Mouse (Mus musculus) left cerebral cortex, adult 8-10 months (tissue): ENCODE results near the gene Hnrnph3. TPM values are rescaled to one million over a fixed set of nuclear protein-coding genes. Genes with fewer than 3 reads are reported as not detected.

Experiments used
- DNase-seq, 2 experiments: peaks; one replicate each; pipeline ENCODE4 v3.0.0; 2022; ENCODE audit warnings: low spot score in 2 of 2
- total RNA-seq, 4 experiments: library from RNA; stranded (reverse); gene quantifications; 2 replicates each; pipeline ENCODE4 v1.2.4; 2022

Gene Hnrnph3
- total RNA-seq, 4 experiments from 2014 or later: 45.0 to 55.4 (median 47.2) TPM

- DNase-seq: no peak
These were observed 36.7 kb downstream of the Hnrnph3 start for GRCm38 (mm10) chr10:62987341-62987740.

DNA sequence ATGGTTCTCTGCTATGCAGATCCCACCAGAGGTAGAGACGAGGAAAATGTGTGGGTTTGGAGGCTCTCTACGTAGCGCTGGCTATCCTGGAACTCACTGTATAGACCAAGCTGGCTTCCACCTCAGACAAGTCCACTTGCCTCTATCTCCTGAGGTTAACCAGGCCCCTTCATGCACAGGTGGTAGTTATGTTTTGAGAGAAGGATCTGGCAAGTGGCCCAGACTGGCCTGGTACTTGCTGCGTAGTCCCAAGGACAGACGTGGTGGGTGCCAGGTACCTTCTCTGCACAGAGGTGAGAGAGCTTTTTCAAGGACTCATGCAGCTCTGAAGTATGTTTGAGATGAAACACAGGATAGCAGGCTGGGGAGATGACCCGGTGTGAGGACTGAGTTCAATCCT is 39.5 kb downstream of the Hnrnph3 start:
- no peak for DNase-seq

DNA sequence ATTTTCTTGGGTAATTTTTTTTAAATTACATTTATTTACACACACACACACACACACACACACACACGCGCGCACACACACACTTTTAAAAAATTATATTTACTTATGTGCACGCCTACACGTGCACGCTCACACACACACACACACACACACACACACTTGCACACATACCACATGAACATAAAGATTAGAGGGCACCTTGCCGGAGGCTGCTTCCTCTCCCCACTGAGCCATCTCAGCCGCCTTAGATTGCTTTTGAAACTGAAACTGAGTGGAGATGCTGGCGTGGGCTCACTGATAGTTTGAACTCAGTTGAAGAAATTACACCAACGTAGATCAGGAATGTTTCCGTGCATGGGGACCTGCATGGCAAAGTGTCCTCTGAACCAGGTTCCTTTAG is 39.9 kb downstream of the Hnrnph3 start:
- DNase-seq: no peak

DNA sequence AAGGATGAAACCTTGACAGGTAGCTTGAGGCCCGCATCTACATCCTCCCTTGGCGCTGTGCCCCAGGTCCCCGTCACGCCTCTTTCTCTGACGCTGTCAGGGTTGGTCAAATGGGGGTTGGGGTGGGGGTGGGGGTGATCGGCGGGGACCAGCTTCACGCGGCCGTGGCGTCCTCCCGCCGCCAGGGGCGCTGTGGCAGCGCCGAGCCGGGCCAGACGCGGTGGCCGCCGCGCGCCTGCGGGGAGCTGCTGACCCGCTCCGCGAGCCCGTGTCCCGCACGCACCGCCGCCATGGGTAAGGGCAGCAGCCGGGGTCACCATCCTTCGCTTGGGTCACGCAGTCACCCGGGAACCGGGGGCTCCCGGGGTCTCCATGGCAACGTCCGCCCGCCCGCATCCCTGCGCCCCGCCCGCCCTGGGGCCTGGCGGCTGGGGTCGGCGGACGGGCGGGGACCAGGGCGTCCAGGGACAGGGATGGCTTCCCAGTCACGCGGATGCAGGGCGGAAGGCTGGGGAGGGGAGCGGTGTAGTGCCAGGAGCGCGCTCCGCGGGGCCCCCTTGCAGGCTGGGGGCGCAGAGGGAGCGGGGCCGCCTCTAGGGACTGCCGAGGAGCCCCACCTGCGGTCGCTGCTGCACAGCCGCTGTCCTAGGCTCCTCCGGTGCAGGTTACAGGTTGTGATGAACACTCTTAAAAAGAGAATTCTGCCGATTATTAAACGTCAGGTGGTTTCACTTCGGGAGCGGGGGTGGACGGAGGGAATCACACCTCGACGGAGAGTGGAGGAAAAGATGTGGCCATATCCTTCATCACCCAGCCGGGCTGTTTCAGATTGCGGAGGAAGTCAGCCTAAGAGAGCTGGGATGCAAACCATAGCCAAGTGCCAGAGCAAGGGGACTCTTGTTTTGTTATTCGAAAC is 43.7 kb downstream of the Hnrnph3 start, which contains the start of gene Rufy2:
Gene Rufy2, plus strand, starts transcription at position 185 of the 916 bp plus-strand sequence.
- peak; percentile 82 to 86 for DNase-seq

- no peak for DNase-seq
These were observed 44.4 kb downstream of the Hnrnph3 start for GRCm38 (mm10) chr10:62979667-62980038.

GRCm38 (mm10) chr10:62971821-62972220 is 52.2 kb downstream of the Hnrnph3 start:
- DNase-seq: no peak

DNA sequence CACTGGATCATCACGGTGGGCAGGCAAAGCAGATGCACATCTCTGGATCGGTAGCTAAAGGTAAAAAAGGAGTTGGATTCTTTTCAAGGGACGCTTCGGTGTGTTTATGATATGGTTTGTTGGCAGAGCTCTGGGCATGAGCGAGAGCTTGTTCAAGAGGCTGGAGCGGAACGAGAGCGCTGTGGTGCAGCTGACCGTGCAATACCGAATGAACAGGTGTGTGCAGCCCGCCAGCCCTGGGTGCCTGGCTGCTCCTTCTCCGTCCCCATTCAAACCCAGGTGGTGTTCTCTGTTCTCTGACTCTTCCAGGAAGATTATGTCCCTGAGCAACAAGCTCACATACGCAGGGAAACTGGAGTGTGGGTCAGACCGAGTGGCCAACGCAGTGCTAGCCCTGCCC is 57.7 kb downstream of the Hnrnph3 start:
- no peak for DNase-seq

- no peak for DNase-seq
These were observed 58.2 kb downstream of the Hnrnph3 start for GRCm38 (mm10) chr10:62965796-62966195.

Other genes starting within 250 kb of the Hnrnph3 start
- 10 to 100 TPM; 43.2 to 52.6 (median 45.4) TPM for gene Ccar1, start 231.9 kb downstream of the Hnrnph3 start, total RNA-seq
- gene Tet1, start 115.2 kb downstream of the Hnrnph3 start, total RNA-seq: 10 to 100 TPM; 13.0 to 18.6 (median 15.2) TPM
- 10 to 100 TPM; 37.2 to 44.4 (median 39.9) TPM for gene Slc25a16, start 103.6 kb downstream of the Hnrnph3 start, total RNA-seq
- 1 to 10 TPM; 1.1 to 2.3 (median 2.0) TPM for gene Dna2, start 77.2 kb downstream of the Hnrnph3 start, total RNA-seq
- gene Rufy2, start 44.0 kb downstream of the Hnrnph3 start, total RNA-seq: 100 to 1,000 TPM in 1 of 4 experiments, 10 to 100 TPM in 3; 87.2 to 102 (median 93.0) TPM
- gene Pbld2, start 98 bp upstream of the Hnrnph3 start, total RNA-seq: 1 to 10 TPM; 1.7 to 3.4 (median 2.6) TPM
- gene Pbld1, start 35.9 kb upstream of the Hnrnph3 start, total RNA-seq: under 1 TPM in 3 of 4 experiments, not detected in 1; 0.14 to 0.91 (median 0.30) TPM
- gene Atoh7, start 75.4 kb upstream of the Hnrnph3 start, total RNA-seq: 1 to 10 TPM; 1.7 to 2.8 (median 2.3) TPM
- 1 to 10 TPM; 3.5 to 4.4 (median 4.0) TPM for gene Mypn, start 179.7 kb upstream of the Hnrnph3 start, total RNA-seq
- gene Herc4, start 219.6 kb upstream of the Hnrnph3 start, total RNA-seq: 10 to 100 TPM; 46.1 to 57.5 (median 53.0) TPM